Mouse (Mus musculus): ENCODE measurements around the gene Pepd. TPM values are rescaled to one million over a fixed set of nuclear protein-coding genes. Genes with fewer than 3 reads are reported as not detected.

Pepd gene
- polyA plus RNA-seq, 1 experiment from 2014 or later, result 125 TPM

- Histone ChIP-seq H3K4me2 (ENCODE audit: low read depth, low read length) (no peak overlapping the region), H3K9me3 (ENCODE audit: control insufficient read depth, low read length) (no peaks in the 10 kb centered on the region), H3K4me3 (ENCODE audit: low read length) (no peak overlapping the region), H3K4me1 (ENCODE audit: control insufficient read depth, insufficient read depth, low read length) (no peaks in the 10 kb centered on the region), H3K36me3 (ENCODE audit: control insufficient read depth, insufficient read depth, low read length) (no peaks in the 10 kb centered on the region), H3K27me3 (replicated peaks; ENCODE audit: control insufficient read depth, insufficient read depth, low read length) (no peaks in the 10 kb centered on the region), H3K27ac (ENCODE audit: low read length) (no peak overlapping the region), H3K9ac (ENCODE audit: low read depth, low read length) (no peak overlapping the region)
- ATAC-seq, result no peak
- 77% methylated on average over 7 of the region's 7 CpGs for WGBS
Measured at GRCm38 (mm10) chr7:35003171-35003737, 91.1 kb downstream of the Pepd start.

GRCm38 (mm10) chr7:35006661-35007060 lies 94.5 kb downstream of the Pepd start:
- H3K27me3 ChIP-seq (replicated peaks; ENCODE audit: control insufficient read depth, insufficient read depth, low read length), result no peaks in the 10 kb centered on the region
- no peak overlapping the region for H3K4me3 ChIP-seq (ENCODE audit: low read length)
- ATAC-seq, result no peak
- no peak overlapping the region for H3K4me2 ChIP-seq (ENCODE audit: low read depth, low read length)
- no peak overlapping the region for H3K27ac ChIP-seq (ENCODE audit: low read length)
- no peaks in the 10 kb centered on the region for H3K9me3 ChIP-seq (ENCODE audit: control insufficient read depth, low read length)
- no peak overlapping the region for H3K9ac ChIP-seq (ENCODE audit: low read depth, low read length)
- 88% methylated on average over 7 of the region's 7 CpGs for WGBS
- no peaks in the 10 kb centered on the region for H3K4me1 ChIP-seq (ENCODE audit: control insufficient read depth, insufficient read depth, low read length)
- H3K36me3 ChIP-seq (ENCODE audit: control insufficient read depth, insufficient read depth, low read length), result no peaks in the 10 kb centered on the region

DNA sequence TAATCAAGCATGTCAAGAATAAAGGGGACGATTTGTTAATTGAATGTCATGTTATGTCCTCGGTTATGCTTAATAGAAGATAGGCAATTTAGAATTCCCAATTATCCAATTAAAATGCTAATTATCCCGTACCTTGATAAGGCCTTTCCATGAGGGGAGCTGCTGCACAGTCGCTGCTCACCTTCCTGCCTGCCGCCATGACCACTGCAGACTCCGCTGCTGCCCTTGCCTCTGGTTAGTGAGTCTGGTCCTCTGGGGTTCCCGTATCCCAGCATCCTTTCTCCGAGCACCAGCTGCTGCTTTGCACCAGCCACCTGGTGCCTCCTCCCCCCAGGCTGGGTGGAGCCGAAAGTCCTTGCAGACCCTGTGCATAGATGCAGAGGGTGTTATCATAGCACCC lies 101.0 kb downstream of the Pepd start:
- 82% methylated on average over 9 of the region's 9 CpGs for WGBS
- no peak overlapping the region for H3K27ac ChIP-seq (ENCODE audit: low read length)
- ATAC-seq, result no peak

DNA sequence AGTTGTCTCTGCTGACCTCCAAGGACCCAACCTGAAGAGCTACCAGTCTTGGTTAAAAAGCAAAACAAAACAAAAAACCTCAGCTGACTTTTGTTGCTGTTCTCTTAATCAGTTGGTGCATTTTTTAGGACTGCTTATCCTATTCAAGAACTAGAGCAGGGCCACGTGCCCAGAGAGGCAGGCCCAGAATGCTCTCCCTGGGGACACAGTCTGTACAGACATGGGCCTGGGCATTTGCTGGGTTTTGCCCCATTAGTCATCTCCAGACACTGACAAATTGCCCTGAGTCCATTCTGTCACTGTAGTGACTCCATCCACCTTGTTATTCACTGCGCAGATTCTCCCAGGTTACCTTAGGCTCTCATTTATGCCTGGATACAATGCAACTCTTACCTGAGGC lies 103.1 kb downstream of the Pepd start:
- H3K27me3 ChIP-seq (replicated peaks; ENCODE audit: control insufficient read depth, insufficient read depth, low read length), result no peaks in the 10 kb centered on the region
- no peaks in the 10 kb centered on the region for H3K36me3 ChIP-seq (ENCODE audit: control insufficient read depth, insufficient read depth, low read length)
- no peak overlapping the region for H3K9ac ChIP-seq (ENCODE audit: low read depth, low read length)
- H3K4me3 ChIP-seq (ENCODE audit: low read length), result no peak overlapping the region
- no peaks in the 10 kb centered on the region for H3K4me1 ChIP-seq (ENCODE audit: control insufficient read depth, insufficient read depth, low read length)
- no peak overlapping the region for H3K4me2 ChIP-seq (ENCODE audit: low read depth, low read length)
- no peak for ATAC-seq
- no peaks in the 10 kb centered on the region for H3K9me3 ChIP-seq (ENCODE audit: control insufficient read depth, low read length)
- WGBS, result 82% methylated on average over 2 of the region's 2 CpGs
- no peak overlapping the region for H3K27ac ChIP-seq (ENCODE audit: low read length)

More for the DNA sequence above, 101.0 kb downstream of the Pepd start:
- H3K9me3 ChIP-seq (ENCODE audit: control insufficient read depth, low read length), result no peaks in the 10 kb centered on the region
- no peak overlapping the region for H3K4me2 ChIP-seq (ENCODE audit: low read depth, low read length)
- no peaks in the 10 kb centered on the region for H3K36me3 ChIP-seq (ENCODE audit: control insufficient read depth, insufficient read depth, low read length)
- H3K9ac ChIP-seq (ENCODE audit: low read depth, low read length), result no peak overlapping the region
- H3K4me3 ChIP-seq (ENCODE audit: low read length), result no peak overlapping the region
- H3K27me3 ChIP-seq (replicated peaks; ENCODE audit: control insufficient read depth, insufficient read depth, low read length), result no peaks in the 10 kb centered on the region
- no peaks in the 10 kb centered on the region for H3K4me1 ChIP-seq (ENCODE audit: control insufficient read depth, insufficient read depth, low read length)

DNA sequence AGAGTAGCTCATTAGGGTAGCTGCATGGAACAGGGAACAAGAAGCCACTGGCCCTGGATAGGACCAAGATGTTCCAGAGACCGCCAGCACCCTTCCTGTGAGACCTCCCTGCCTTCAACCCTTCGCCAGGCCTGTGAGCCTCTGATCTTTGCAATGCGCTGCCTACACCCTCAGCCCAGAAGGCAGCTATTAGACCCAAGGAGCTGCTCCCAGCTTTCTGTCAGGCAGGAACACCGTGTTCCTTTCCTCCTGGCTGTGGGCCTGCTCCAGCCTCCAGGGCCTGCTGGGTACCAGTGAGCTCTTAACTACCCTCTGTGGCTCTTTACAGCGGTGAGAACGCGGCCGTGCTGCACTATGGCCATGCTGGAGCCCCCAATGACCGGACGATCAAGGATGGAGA lies 109.2 kb downstream of the Pepd start:
- Histone ChIP-seq H3K9me3 (ENCODE audit: control insufficient read depth, low read length) (no peaks in the 10 kb centered on the region), H3K36me3 (ENCODE audit: control insufficient read depth, insufficient read depth, low read length) (no peaks in the 10 kb centered on the region), H3K4me1 (ENCODE audit: control insufficient read depth, insufficient read depth, low read length) (no peaks in the 10 kb centered on the region), H3K4me3 (ENCODE audit: low read length) (no peak overlapping the region), H3K9ac (ENCODE audit: low read depth, low read length) (no peak overlapping the region), H3K27ac (ENCODE audit: low read length) (no peak overlapping the region), H3K4me2 (ENCODE audit: low read depth, low read length) (no peak overlapping the region), H3K27me3 (replicated peaks; ENCODE audit: control insufficient read depth, insufficient read depth, low read length) (no peaks in the 10 kb centered on the region)
- WGBS, result 87% methylated on average over 10 of the region's 10 CpGs
- ATAC-seq, result no peak

- Histone ChIP-seq H3K4me1 (ENCODE audit: control insufficient read depth, insufficient read depth, low read length) (peaks cover 12% of the 10 kb centered on the region; the same call in 1 of the 2 replicates), H3K27me3 (replicated peaks; ENCODE audit: control insufficient read depth, insufficient read depth, low read length) (no peaks in the 10 kb centered on the region), H3K4me3 (ENCODE audit: low read length) (no peak overlapping the region), H3K27ac (ENCODE audit: low read length) (no peak overlapping the region), H3K36me3 (ENCODE audit: control insufficient read depth, insufficient read depth, low read length) (no peaks in the 10 kb centered on the region), H3K9me3 (ENCODE audit: control insufficient read depth, low read length) (no peaks in the 10 kb centered on the region), H3K9ac (ENCODE audit: low read depth, low read length) (no peak overlapping the region), H3K4me2 (ENCODE audit: low read depth, low read length) (no peak overlapping the region)
- ATAC-seq, result no peak
- WGBS, result 94% methylated on average over 4 of the region's 4 CpGs
Measured at GRCm38 (mm10) chr7:35023251-35023650, 111.1 kb downstream of the Pepd start.

- Histone ChIP-seq H3K4me3 (ENCODE audit: low read length) (no peak overlapping the region), H3K4me2 (ENCODE audit: low read depth, low read length) (no peak overlapping the region), H3K9ac (ENCODE audit: low read depth, low read length) (no peak overlapping the region), H3K9me3 (ENCODE audit: control insufficient read depth, low read length) (no peaks in the 10 kb centered on the region), H3K4me1 (ENCODE audit: control insufficient read depth, insufficient read depth, low read length) (peaks cover 12% of the 10 kb centered on the region; the same call in 1 of the 2 replicates), H3K36me3 (ENCODE audit: control insufficient read depth, insufficient read depth, low read length) (no peaks in the 10 kb centered on the region), H3K27ac (ENCODE audit: low read length) (no peak overlapping the region), H3K27me3 (replicated peaks; ENCODE audit: control insufficient read depth, insufficient read depth, low read length) (no peaks in the 10 kb centered on the region)
- ATAC-seq, result no peak
- WGBS, result 65% methylated on average over 1 of the region's 1 CpGs
Measured at GRCm38 (mm10) chr7:35024426-35024825, 112.2 kb downstream of the Pepd start.

- Histone ChIP-seq H3K9me3 (ENCODE audit: control insufficient read depth, low read length) (no peaks in the 10 kb centered on the region), H3K9ac (ENCODE audit: low read depth, low read length) (no peak overlapping the region), H3K36me3 (ENCODE audit: control insufficient read depth, insufficient read depth, low read length) (no peaks in the 10 kb centered on the region), H3K4me1 (ENCODE audit: control insufficient read depth, insufficient read depth, low read length) (peaks cover 22% of the 10 kb centered on the region), H3K27ac (ENCODE audit: low read length) (no peak overlapping the region), H3K4me2 (ENCODE audit: low read depth, low read length) (no peak overlapping the region), H3K27me3 (replicated peaks; ENCODE audit: control insufficient read depth, insufficient read depth, low read length) (no peaks in the 10 kb centered on the region), H3K4me3 (ENCODE audit: low read length) (no peak overlapping the region)
- no peak for ATAC-seq
- 53% methylated on average over 5 of the region's 5 CpGs for WGBS
Measured at GRCm38 (mm10) chr7:35025409-35026275, 113.5 kb downstream of the Pepd start.

DNA sequence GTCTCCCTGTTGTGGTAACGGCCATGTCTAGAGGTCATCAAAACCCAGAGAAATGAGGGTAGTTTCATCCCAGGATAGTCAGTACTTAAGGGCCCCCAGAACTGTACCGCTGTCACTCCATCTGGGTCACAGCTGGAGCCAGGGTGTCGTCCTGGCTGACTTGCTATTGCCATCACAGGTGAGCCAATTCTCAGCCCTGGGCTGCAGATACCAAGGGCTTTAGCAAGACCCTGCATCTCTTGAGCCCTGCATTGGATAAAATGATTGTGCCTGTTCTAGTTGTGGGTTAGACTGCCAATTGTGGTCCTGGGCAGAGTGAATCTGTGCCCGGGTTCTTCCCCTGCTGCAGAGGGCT lies 114.1 kb downstream of the Pepd start:
- no peak for ATAC-seq
- 77% methylated on average over 4 of the region's 4 CpGs for WGBS
- Histone ChIP-seq H3K4me3 (ENCODE audit: low read length) (no peak overlapping the region), H3K9ac (ENCODE audit: low read depth, low read length) (no peak overlapping the region), H3K4me2 (ENCODE audit: low read depth, low read length) (no peak overlapping the region), H3K4me1 (ENCODE audit: control insufficient read depth, insufficient read depth, low read length) (peaks cover 22% of the 10 kb centered on the region), H3K9me3 (ENCODE audit: control insufficient read depth, low read length) (no peaks in the 10 kb centered on the region), H3K27ac (ENCODE audit: low read length) (no peak overlapping the region), H3K27me3 (replicated peaks; ENCODE audit: control insufficient read depth, insufficient read depth, low read length) (no peaks in the 10 kb centered on the region), H3K36me3 (ENCODE audit: control insufficient read depth, insufficient read depth, low read length) (no peaks in the 10 kb centered on the region)
